Mouse (Mus musculus): ENCODE results near the gene Cnga2.

DNA sequence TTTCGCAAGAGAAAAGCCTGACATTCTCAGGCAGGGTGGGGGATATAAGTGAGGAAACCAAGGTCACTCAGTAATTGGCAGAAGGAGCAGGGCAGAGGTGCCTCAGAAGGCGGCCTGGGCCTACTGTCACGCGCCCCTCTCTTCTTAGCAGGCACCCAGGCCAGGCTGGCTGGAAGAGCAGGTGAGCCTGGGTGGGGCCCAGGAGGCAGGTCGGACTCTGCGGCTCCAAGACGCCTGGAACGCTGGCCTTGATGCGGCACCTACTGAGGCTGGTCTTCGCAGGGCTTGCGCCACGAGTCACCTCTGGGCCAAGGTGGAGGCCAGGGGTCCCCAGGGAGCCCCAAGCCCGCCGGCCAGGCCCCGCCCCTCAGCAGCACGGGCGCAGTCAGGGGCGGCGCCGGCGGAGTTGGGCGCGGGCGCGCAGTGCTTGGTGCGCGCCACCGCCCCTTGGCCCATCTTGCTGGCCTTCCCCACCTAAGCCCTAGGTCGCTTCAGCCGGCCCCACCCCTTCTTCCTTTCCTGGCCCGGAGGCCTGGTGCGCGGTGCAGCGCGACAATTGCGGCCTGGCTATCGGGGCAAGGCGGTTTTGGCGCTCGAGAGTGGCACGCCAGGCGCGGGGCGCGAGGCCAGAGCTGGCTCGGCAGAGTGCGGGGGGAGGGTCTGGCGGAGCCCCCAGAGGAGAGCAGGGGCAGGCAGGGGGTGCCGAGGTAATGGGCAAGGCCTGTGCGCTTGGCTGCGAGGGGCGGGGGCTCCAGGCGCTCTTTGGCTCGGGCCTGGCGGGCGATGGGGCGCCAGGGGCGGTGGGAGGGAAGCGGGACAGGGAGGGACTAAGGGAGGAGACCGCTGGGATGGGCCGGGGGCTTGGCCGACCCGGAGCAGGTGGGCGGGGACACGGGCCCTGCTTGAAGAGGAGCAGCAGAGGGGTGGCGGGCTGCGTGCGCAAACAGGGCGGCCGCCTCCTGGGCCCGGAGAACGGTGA, 29.3 kb upstream of the Cnga2 start, which contains the start of gene Prrg3:
- TF ChIP-seq CTCF (IDR thresholded peaks at IDR 0.05; ENCODE audit: low read depth), result no peak
- no peak for TF ChIP-seq EP300 (IDR thresholded peaks at IDR 0.05; ENCODE audit: low read depth)
